Mouse (Mus musculus) heart, postnatal 0 days (tissue): ENCODE data around the gene Fam20b. TPM values are rescaled to one million over a fixed set of nuclear protein-coding genes. Genes with fewer than 3 reads are reported as not detected.

ENCODE experiments used
- ATAC-seq: fragments of 200-750 bp; cut with Nextera tagmentation; 2 replicates; pipeline ENCODE4 v1.8.0; 2017; ENCODE audit warnings: low read depth, moderate number of reproducible peaks, moderate library complexity; ENCODE audit not compliant: insufficient read depth
- DNase-seq: peaks from one replicate; pipeline ENCODE4 v3.0.0-alpha.2; 2016; ENCODE audit warnings: low spot score
- H3K27ac ChIP-seq: fragments of 300-500 bp; sonication (generic); 2 replicates; pipeline ENCODE4 v1.5.1; 2014; ENCODE audit warnings: low read depth, mild to moderate bottlenecking
- H3K27me3 ChIP-seq: fragments of 300-500 bp; sonication (generic); 2 replicates; pipeline ENCODE4 v1.6.1; 2014; ENCODE audit warnings: low read length, mixed read lengths; ENCODE audit not compliant: control insufficient read depth, insufficient read depth
- H3K36me3 ChIP-seq: fragments of 300-500 bp; sonication (generic); replicated peaks from 2 replicates; pipeline ENCODE4 v1.6.1; 2014; ENCODE audit warnings: low read length, mixed read lengths; ENCODE audit not compliant: control insufficient read depth, insufficient read depth
- H3K4me1 ChIP-seq: fragments of 300-500 bp; sonication (generic); 2 replicates; pipeline ENCODE4 v1.6.1; 2014; ENCODE audit warnings: antibody characterized with exemption; ENCODE audit not compliant: control insufficient read depth, insufficient read depth
- H3K4me2 ChIP-seq: fragments of 300-500 bp; sonication (generic); 2 replicates; pipeline ENCODE4 v1.6.1; 2014; ENCODE audit warnings: low read depth, mild to moderate bottlenecking, low read length, moderate library complexity
- H3K4me3 ChIP-seq: fragments of 300-500 bp; sonication (generic); 2 replicates; pipeline ENCODE4 v1.5.1; 2014; ENCODE audit warnings: low read depth, low read length
- H3K9ac ChIP-seq: fragments of 300-500 bp; sonication (generic); replicated peaks from 2 replicates; pipeline ENCODE4 v1.6.1; 2014; ENCODE audit warnings: low read depth, low read length, mixed read lengths
- H3K9me3 ChIP-seq: fragments of 300-500 bp; sonication (generic); replicated peaks from 2 replicates; pipeline ENCODE4 v1.6.1; 2016; ENCODE audit warnings: low read length; ENCODE audit not compliant: control insufficient read depth
- CTCF ChIP-seq: IDR thresholded peaks from 2 replicates; pipeline ENCODE4 v1.5.1; 2016; ENCODE audit warnings: antibody characterized with exemption, control low read depth, low read depth
- EP300 ChIP-seq: IDR thresholded peaks from 2 replicates; pipeline ENCODE4 v1.6.1; 2016; ENCODE audit warnings: antibody characterized with exemption, low read depth
- WGBS: fragments of 180-500 bp; shearing (Covaris S2); extraction: QIAGEN DNeasy Blood & Tissue Kit; methylation state at CpG from one replicate; pipeline ENCODE4 v1.1.7; 2014; 5-methylcytosine and 5-hydroxymethylcytosine counted together
- polyA plus RNA-seq: library from polyadenylated mRNA; unstranded; fragments of >200 nt; fragmentation: Nextera tagmentation; extraction: Ambion mirVana; gene quantifications from 2 replicates; pipeline ENCODE4 v1.2.1, GENCODE M21; 2015
- total RNA-seq: library from RNA; depleted of rRNA; stranded (reverse); fragments of >200 nt; gene quantifications from 2 replicates; pipeline ENCODE4 v1.2.3, GENCODE M21; 2014; ENCODE audit warnings: low replicate concordance

Fam20b gene
- total and polyA plus RNA-seq, 2 experiments from 2014 or later, result 20.9 to 46.7 TPM

DNA sequence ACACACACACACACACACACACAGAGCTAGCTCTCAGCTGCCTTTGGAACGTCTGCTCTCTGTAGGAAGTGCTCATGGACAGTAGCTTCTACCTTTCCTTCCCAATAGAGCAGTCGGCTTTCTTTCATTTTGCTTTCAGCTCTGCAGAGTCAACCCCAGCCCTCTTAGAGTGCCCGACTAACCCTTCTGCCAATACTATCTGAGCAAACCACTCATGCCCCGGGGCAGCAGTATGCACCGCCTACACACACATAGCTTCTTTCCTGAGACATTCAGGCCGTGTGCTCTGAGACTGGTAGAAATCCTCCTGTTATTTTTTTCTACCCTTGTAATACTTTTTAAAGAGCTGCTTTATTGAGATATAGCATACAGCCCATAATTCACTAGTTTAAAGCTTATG is 3.2 kb upstream of the Fam20b start:
- Histone ChIP-seq H3K27ac (no peak overlapping the region), H3K9me3 (no peaks in the 10 kb centered on the region), H3K4me3 (no peak overlapping the region), H3K36me3 (no peaks in the 10 kb centered on the region), H3K4me1 (peaks cover 13% of the 10 kb centered on the region; the same call in 1 of the 2 replicates), H3K27me3 (0 out of 2 replicates have a peak, but pooled peaks cover 7% of the 10 kb centered on the region), H3K4me2 (no peak overlapping the region), H3K9ac (no peak overlapping the region)
- no peak for DNase-seq
- TF ChIP-seq CTCF, result no peak
- ATAC-seq, result no peak
- 51% methylated on average over 6 of the region's 6 CpGs for WGBS

GRCm38 (mm10) chr1:156720046-156720445 is 1.2 kb upstream of the Fam20b start:
- Histone ChIP-seq H3K27me3 (0 out of 2 replicates have a peak, but pooled peaks cover 7% of the 10 kb centered on the region), H3K9ac (no peak overlapping the region), H3K9me3 (no peaks in the 10 kb centered on the region), H3K4me1 (peaks cover 13% of the 10 kb centered on the region; the same call in 1 of the 2 replicates), H3K4me3 (no peak overlapping the region), H3K27ac (no peak overlapping the region), H3K36me3 (no peaks in the 10 kb centered on the region), H3K4me2 (no peak overlapping the region)
- WGBS, result 64% methylated on average over 4 of the region's 4 CpGs
- ATAC-seq, result no peak
- DNase-seq, result no peak
- TF ChIP-seq EP300 (no peak), CTCF (no peak)

- DNase-seq (peak; percentile 61), ATAC-seq (peak; percentile 80)
- Histone ChIP-seq H3K4me2 (peak overlapping the region; percentile 73), H3K27ac (peak overlapping the region; percentile 94), H3K36me3 (no peaks in the 10 kb centered on the region), H3K9me3 (no peaks in the 10 kb centered on the region), H3K9ac (peak overlapping the region; percentile 85), H3K27me3 (0 out of 2 replicates have a peak, but pooled peaks cover 7% of the 10 kb centered on the region), H3K4me3 (peak overlapping the region; percentile 68), H3K4me1 (peaks cover 13% of the 10 kb centered on the region; the same call in 1 of the 2 replicates)
- under 1% methylated on average over 39 of the region's 73 CpGs for WGBS
- no peak for TF ChIP-seq CTCF
Measured at GRCm38 (mm10) chr1:156718286-156718949, 468 bp downstream of the Fam20b start.

DNA sequence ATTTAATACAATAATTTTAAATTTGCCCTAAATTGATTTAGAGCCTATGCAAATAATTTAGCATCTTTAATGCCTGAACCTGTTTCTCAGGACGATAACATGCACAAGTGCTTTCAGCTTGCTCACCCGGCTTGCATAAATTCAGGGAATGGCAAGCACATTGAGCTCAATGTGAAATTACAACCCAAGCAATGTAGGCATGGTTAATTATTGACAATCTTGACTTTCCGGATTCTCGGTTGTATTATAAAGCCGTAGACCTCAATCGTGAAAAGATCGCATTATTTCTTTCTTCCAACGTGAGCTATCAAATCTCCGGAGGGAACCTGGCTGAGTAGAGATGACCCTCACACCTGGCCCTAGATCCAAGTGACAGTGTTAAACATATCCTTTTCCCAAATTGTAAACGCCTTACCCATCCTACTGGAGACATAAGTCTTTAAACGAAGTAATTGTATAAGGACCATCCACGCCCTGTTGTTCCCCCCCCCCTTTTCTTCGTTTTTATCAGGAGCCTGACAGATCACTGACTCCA is 1.1 kb downstream of the Fam20b start:
- WGBS, result 17% methylated on average over 13 of the region's 13 CpGs
- H3K9ac ChIP-seq, result peak overlapping the region; percentile 85
- H3K27me3 ChIP-seq, result 0 out of 2 replicates have a peak, but pooled peaks cover 7% of the 10 kb centered on the region
- H3K9me3 ChIP-seq, result no peaks in the 10 kb centered on the region
- H3K36me3 ChIP-seq, result no peaks in the 10 kb centered on the region
- peak overlapping the region; percentile 94 for H3K27ac ChIP-seq
- no peak for ATAC-seq
- peaks cover 13% of the 10 kb centered on the region; the same call in 1 of the 2 replicates for H3K4me1 ChIP-seq
- no peak for DNase-seq
- peak overlapping the region; percentile 73 for H3K4me2 ChIP-seq
- H3K4me3 ChIP-seq, result peak overlapping the region; percentile 68
- TF ChIP-seq CTCF (no peak), EP300 (no peak)

DNA sequence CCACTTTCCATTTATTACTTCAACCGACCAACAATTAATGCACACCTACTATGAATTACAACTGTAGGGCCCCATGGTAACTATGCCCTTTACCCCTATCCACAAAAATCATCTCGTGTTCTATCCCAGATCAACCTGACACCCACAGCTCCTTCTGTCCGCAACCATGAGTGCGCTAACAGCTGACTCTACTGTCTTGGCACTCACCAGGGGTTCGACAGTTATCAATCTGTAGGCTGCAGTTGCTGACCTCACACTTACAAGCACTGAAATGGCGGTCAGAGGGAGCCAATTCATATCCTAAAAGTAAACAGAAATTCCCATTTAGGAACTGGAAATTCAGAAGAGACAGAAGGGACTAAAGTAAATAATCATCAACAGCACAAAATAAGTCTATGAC is 2.2 kb downstream of the Fam20b start:
- H3K9me3 ChIP-seq, result no peaks in the 10 kb centered on the region
- no peaks in the 10 kb centered on the region for H3K36me3 ChIP-seq
- no peak overlapping the region for H3K9ac ChIP-seq
- H3K27me3 ChIP-seq, result 0 out of 2 replicates have a peak, but pooled peaks cover 7% of the 10 kb centered on the region
- WGBS, result 78% methylated on average over 6 of the region's 6 CpGs
- ATAC-seq (no peak), DNase-seq (no peak)
- H3K4me1 ChIP-seq, result peaks cover 13% of the 10 kb centered on the region; the same call in 1 of the 2 replicates
- no peak overlapping the region for H3K4me3 ChIP-seq
- TF ChIP-seq EP300 (no peak), CTCF (no peak)
- no peak overlapping the region for H3K4me2 ChIP-seq
- H3K27ac ChIP-seq, result no peak overlapping the region
